Mouse (Mus musculus): ENCODE measurements around the gene Krtap5-4.
A peak's percentile ranks its signal among the peaks of the same experiment; 100 is the strongest.
"Not testable (repeated sequence)": the region's sequence is repeated elsewhere in the genome, so short reads cannot be mapped to it uniquely, and the experiment has no call there.

Gene Krtap5-4

DNA sequence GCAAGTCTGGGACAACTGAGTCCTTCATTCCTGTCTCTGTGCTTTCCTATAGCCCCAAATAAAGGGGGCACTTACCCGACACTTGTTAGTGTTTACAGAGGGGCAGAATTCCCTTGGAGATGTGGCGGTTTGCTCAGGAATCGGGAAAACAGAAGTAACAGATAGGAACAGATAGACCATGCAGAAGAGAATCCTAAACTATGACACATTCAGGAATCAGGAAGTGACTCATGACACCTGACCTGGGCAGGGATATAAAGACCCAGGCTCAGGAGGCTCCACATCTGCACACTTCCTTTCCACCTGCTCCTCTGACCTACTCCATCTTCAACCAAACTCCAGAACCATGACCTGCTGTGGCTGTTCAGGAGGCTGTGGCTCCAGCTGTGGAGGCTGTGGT lies at the start of gene Krtap5-4:
TSS of gene Krtap5-4 (plus strand) at position 301 of the 400 bp plus-strand sequence.
- no peak for DNase-seq (ENCODE audit: low spot score)

- peak; percentile 16 for DNase-seq (ENCODE audit: low spot score)
Observed at GRCm38 (mm10) chr7:142255517-142255916, 47.8 kb upstream of the Krtap5-4 start.

- DNase-seq (ENCODE audit: low spot score) = not testable (repeated sequence)
Observed at GRCm38 (mm10) chr7:142258254-142258653, 45.1 kb upstream of the Krtap5-4 start, which contains the start of gene Gm2431. Gene Gm2431, minus strand, starts transcription at chr7:142258354.

DNA sequence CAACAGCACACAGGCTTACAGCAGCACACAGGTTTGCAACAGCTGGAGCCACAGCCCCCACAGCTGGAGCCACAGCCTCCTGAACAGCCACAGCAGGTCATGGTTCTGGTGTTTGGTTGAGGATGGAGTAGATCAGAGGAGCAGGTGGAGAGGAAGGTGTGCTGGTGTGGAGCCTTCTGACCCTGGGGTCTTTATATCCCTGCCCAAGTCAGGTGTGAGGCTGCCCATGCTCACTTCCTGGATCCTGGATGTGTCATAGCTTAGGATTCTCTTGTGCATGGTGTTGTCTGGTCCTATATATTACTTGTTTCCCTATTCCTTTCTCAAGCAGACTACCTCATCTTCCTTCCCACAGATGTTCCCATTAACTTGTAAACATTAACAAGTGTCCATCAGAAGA lies 29.1 kb upstream of the Krtap5-4 start, which contains the start of gene Gm4559:
TSS of gene Gm4559 (minus strand) at position 101 of the 400 bp plus-strand sequence.
- DNase-seq (ENCODE audit: low spot score) = not testable (repeated sequence)

DNA sequence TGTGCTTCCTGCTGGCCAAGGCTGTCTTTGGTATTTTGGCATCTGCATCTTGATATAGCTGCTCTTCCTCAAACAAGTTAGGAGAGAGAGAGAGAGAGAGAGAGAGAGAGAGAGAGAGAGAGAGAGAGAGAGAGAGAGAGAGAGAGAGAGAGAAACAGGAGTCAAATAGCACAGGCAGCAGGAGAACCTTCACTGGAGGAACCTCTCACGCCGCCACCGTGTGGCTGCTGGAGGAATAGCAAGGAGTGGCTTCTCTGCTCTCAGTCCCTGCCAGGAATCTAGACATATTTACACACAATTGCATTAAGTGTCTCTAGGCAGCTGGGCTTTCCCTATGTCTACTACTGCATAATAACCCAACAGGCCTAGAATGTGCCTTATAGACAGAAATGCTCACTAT lies 25.2 kb upstream of the Krtap5-4 start:
- peak; percentile 59 for DNase-seq (ENCODE audit: low spot score)

GRCm38 (mm10) chr7:142279291-142279690 lies 24.1 kb upstream of the Krtap5-4 start:
- DNase-seq (ENCODE audit: low spot score) = not testable (repeated sequence)

DNA sequence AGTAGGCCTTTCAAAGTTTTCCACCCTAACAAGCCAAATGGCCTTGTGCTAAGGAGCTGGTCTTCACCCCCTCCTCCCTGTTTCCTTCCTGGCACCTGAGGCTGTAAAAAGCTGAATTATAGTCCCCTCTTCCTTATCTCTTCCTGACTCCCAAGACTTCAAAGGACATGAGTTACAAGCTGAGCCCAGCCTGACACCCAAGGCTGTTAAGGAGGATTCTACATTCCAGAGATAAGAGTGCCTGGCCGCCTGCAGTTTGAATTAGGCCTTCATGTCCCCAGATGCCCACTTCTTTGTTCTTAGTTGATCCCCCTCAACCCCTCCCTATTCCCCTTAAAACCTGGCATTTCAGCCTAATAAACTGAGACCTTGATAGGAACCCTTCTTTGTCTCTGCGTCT lies 20.5 kb upstream of the Krtap5-4 start:
- DNase-seq (ENCODE audit: low spot score) = not testable (repeated sequence)

GRCm38 (mm10) chr7:142284023-142284591 lies 19.2 kb upstream of the Krtap5-4 start:
- peak; percentile 45 for DNase-seq (ENCODE audit: low spot score)

GRCm38 (mm10) chr7:142284615-142285080 lies 18.7 kb upstream of the Krtap5-4 start:
- peak; percentile 89 for DNase-seq (ENCODE audit: low spot score)

DNA sequence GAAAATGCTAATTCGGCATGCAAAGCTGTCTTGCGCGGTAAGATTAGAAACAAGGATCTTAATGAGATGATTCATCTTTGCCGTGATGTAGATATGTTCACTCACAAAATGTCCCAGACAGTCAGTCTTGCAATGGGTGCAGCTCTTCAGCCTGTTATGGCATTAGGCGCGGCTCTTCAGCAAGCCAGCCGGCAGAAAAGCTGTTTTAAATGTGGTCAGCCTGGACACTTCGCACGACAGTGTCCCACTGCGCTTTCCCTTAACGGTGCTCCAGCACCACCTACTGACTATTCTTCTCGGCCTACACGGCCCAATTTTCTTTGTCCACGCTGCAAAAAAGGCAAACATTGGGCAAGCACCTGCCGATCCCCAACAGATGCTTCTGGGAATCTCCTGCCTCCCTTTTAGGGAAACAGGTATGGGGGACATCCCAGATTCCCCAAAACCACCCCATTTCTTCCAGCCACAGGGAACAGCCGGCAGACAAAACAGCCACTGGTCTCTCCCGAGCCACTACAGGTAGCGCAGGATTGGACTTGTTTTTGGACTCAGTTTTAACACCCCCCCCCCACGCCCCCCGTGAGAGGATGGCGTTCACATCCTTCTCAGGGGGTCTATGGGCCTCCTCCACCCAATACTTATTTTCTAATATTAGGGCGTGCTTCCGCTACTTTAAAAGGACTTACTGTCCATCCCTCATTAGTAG lies 18.1 kb upstream of the Krtap5-4 start:
- no peak for DNase-seq (ENCODE audit: low spot score)

- peak; percentile 57 for DNase-seq (ENCODE audit: low spot score)
Observed at GRCm38 (mm10) chr7:142285910-142286612, 17.3 kb upstream of the Krtap5-4 start.

GRCm38 (mm10) chr7:142293851-142294250 lies 9.5 kb upstream of the Krtap5-4 start:
- peak; percentile 31 for DNase-seq (ENCODE audit: low spot score)

DNA sequence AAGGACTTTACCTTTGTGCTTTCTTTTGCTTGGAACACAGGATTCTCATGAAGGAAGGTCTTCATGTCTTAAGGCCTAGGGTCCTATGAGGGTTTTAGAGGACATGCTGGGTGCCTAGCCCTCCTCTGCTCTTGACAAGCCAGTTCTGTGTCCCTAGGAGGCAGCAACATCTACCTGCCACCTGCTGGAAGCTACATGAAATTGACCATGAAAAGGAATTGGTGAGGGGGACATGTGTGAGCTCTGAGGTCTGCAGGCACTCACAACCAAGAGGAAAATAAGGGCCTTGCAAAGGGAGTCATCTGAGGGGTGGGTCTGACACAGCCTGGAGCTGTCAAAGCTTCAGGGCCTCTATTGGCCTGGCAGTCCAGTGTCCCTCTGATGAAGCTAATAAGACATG lies 7.9 kb upstream of the Krtap5-4 start:
- no peak for DNase-seq (ENCODE audit: low spot score)

DNA sequence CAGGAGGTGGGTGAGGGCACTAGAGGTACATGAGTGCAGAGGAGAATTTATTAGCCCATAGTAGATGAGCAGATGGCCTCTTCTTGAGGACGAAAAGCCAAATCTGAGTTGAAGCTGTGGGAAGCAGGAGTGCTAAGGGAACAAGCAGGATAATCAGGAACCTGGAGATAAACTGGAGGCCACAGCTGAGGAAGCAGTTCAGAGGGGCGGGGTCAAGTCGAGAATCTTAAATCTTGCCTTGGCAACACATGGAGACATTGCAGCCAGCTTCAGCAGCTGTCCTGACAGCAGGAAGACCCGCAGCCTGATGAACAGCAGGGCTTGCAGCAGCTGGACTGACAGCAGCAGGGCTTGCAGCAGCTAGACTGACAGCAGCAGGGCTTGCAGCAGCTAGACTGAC lies 7.2 kb upstream of the Krtap5-4 start:
- DNase-seq (ENCODE audit: low spot score) = not testable (repeated sequence)

DNA sequence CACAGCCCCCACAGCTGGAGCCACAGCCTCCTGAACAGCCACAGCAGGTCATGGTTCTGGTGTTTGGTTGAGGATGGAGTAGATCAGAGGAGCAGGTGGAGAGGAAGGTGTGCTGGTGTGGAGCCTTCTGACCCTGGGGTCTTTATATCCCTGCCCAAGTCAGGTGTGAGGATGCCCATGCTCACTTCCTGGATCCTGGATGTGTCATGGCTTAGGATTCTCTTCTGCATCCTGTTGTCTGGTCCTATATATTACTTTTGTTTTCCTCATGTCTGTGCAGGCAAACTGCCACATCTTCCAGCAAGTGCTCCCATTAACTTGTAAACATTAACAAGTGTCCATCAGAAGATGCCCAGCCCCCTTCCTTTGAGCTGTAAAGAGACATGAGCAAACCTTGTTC lies 6.3 kb upstream of the Krtap5-4 start, which contains the start of gene Krtap5-1:
TSS of gene Krtap5-1 (minus strand) at position 101 of the 400 bp plus-strand sequence.
- not testable (repeated sequence) for DNase-seq (ENCODE audit: low spot score)

- DNase-seq (ENCODE audit: low spot score) = not testable (repeated sequence)
Observed at GRCm38 (mm10) chr7:142303929-142304328, 580 bp downstream of the Krtap5-4 start.

GRCm38 (mm10) chr7:142314600-142315285 lies 11.4 kb downstream of the Krtap5-4 start:
- DNase-seq (ENCODE audit: low spot score) = no peak

GRCm38 (mm10) chr7:142316558-142316957 lies 13.2 kb downstream of the Krtap5-4 start:
- DNase-seq (ENCODE audit: low spot score) = no peak

DNA sequence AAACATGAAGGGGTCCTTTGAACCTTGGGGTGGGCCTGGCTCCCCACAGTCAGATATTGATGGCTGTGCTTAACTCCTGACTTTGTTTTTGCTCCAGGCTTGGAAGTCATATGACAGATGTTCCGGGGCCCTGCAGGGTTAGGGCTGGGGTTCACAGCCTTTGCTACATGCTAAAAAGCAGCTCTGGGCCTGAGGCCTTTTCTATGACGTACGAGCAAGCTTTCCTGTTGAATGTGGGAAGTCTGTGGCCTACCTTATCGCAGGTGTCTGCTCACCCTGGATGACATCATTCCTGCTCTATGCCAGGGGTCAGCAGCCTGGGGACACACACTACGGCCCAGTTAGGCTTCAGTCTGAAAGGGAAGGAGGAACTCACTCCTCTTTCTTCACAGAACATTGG lies 13.9 kb downstream of the Krtap5-4 start:
- no peak for DNase-seq (ENCODE audit: low spot score)

DNA sequence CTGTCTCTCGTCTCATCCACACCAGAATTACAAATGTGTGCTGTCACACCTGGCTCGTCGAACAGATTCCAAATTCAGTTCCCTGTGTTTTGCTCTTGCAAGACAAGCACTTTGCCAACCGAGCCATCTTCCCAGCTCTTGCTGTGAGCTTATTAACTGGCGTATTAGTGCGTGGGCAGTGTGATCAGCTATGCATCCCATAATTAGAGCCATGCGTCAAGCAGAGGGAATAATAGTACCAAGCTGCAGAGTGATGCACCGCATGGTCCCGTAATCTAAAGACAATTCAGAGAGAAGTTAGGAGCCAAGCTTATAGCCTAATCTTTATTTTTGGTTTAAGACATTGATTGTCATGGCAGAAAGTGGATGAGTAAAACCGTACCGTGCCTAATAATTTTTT lies 15.8 kb downstream of the Krtap5-4 start:
- DNase-seq (ENCODE audit: low spot score) = no peak

GRCm38 (mm10) chr7:142320906-142321305 lies 17.6 kb downstream of the Krtap5-4 start:
- DNase-seq (ENCODE audit: low spot score) = no peak

Measured in lung, postnatal 25 days (tissue).